Mouse (Mus musculus): ENCODE results near the gene Zp2. TPM values are rescaled to one million over a fixed set of nuclear protein-coding genes. Genes with fewer than 3 reads are reported as not detected.
A peak's percentile ranks its signal among the peaks of the same experiment; 100 is the strongest.

Zp2 gene
- polyA plus RNA-seq, 1 experiment, result not detected

DNA sequence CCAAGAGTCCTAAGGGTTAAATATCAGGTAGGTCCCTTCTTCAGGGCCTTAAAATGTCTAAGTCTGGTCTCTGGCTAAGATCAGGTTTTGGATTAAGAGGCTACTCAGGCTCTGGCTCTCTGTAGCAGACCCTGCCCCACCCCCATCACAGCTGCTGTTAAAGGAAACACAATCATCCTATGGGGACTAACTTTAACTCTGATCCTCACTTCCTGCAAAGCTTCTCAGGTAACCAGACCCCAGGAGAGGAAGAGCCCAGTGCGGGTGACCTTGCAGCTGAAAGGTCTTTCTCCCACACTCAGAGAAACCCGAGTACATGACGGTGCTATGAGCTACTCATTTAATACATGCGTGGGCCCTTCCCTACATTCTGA is 17.4 kb downstream of the Zp2 start:
- peak; percentile 2 for DNase-seq (ENCODE audit: low read depth)
- no peak for TF ChIP-seq POLR2A (IDR thresholded peaks at IDR 0.05; ENCODE audit: borderline replicate concordance, extremely low read depth, insufficient read depth, insufficient read length, poor library complexity, severe bottlenecking)
- no peak for TF ChIP-seq CTCF (IDR thresholded peaks at IDR 0.05; ENCODE audit: borderline replicate concordance, extremely low read depth, insufficient read depth, insufficient read length)

DNA sequence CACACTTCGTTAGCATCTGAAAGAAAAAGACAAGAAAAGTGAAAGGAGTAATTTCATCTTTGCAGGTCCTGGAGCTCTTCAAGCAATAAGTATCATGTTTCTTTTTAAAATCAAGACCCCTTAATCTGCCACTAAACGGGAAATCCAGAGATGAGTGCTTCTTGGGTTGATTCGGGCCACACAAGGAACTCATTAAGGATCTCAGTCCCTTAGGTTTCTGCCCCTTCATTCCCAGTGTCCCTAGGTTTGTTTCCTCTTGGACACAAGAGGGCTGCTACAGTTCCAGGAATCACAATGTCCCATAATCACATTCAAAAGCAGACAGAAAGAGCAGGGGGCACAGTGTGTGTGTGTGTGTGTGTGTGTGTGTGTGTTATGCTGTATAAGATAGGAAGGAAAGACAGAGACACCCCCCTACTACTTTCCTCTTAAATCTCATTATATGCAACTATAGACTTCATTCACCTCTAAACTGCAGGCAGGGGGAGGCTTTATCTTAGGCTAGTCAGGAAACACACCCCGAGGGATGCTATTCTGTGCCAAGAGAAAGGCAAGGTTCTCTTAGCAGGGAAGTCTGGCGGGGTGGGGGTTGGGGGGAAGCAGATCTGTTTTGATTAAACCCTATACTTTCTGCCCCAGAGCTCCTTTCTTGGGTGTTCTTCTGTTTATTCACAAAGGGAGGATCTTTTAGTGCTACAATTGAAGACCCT is 18.0 kb downstream of the Zp2 start:
- DNase-seq (ENCODE audit: low read depth), result peak; percentile 35
- no peak for TF ChIP-seq POLR2A (IDR thresholded peaks at IDR 0.05; ENCODE audit: borderline replicate concordance, extremely low read depth, insufficient read depth, insufficient read length, poor library complexity, severe bottlenecking)
- no peak for TF ChIP-seq CTCF (IDR thresholded peaks at IDR 0.05; ENCODE audit: borderline replicate concordance, extremely low read depth, insufficient read depth, insufficient read length)

DNA sequence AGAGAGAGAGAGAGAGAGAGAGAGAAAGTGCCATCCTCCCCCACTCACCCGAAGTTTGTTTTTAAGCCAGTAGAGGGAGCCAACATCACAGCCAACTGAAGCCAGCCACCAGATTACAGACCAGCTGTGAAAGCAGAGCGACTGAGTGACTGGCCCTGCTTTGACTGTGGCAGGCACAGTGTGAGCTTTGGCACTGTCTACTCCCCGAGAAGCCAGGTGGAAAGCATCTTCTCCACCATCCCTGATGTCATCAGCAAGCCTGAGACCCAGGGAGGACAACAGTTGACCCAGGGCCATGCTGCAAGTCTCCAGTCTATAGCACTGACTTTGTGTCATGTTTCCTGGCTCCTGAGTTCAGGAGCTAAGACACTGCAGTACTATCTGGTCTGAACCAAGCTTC is 20.2 kb downstream of the Zp2 start:
- peak; percentile 84 for DNase-seq (ENCODE audit: low read depth)
- TF ChIP-seq POLR2A (IDR thresholded peaks at IDR 0.05; ENCODE audit: borderline replicate concordance, extremely low read depth, insufficient read depth, insufficient read length, poor library complexity, severe bottlenecking) (no peak), CTCF (IDR thresholded peaks at IDR 0.05; ENCODE audit: borderline replicate concordance, extremely low read depth, insufficient read depth, insufficient read length) (peak; percentile 89)

DNA sequence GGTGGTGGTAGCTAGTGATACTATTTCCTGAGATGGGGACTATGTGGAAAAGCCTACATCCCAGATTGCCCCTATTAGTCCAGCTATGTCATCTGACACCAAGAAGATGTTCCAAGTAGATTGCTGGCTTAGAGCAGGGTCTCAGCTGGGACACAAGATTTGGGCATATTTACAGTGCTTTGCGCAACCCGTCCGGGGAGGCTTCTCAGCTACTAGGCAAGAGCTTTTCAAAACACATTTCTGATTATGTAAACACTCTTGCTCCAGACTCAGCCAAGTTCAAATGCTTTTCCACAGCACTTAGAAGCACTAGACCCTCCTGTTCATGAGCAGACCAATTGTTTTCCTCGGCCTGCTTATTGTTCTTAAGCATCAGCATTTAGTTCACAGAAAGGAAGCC is 21.3 kb downstream of the Zp2 start:
- no peak for DNase-seq (ENCODE audit: low read depth)
- TF ChIP-seq POLR2A (IDR thresholded peaks at IDR 0.05; ENCODE audit: borderline replicate concordance, extremely low read depth, insufficient read depth, insufficient read length, poor library complexity, severe bottlenecking), result no peak
- TF ChIP-seq CTCF (IDR thresholded peaks at IDR 0.05; ENCODE audit: borderline replicate concordance, extremely low read depth, insufficient read depth, insufficient read length), result no peak

DNA sequence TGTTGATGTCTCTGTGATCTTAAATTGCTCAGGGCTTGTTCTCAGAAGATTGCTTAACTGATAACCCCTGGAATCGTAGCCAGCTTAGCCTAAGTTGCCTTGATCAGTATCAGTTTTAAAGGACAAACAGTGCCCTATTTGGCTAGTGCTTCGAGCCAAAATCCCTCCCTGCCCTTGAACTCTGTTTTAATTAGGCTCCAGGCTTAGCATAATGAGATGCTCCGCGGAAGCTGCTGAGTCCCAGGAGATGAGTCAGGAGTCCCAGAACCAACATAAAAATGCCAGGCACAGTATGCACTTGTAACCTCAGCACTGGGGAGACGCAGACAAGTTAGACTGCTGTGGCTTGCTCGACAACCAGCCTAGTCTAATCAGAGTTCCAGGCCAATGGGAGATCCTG is 27.6 kb downstream of the Zp2 start:
- TF ChIP-seq CTCF (IDR thresholded peaks at IDR 0.05; ENCODE audit: borderline replicate concordance, extremely low read depth, insufficient read depth, insufficient read length) (no peak), POLR2A (IDR thresholded peaks at IDR 0.05; ENCODE audit: borderline replicate concordance, extremely low read depth, insufficient read depth, insufficient read length, poor library complexity, severe bottlenecking) (no peak)
- DNase-seq (ENCODE audit: low read depth), result peak; percentile 54

DNA sequence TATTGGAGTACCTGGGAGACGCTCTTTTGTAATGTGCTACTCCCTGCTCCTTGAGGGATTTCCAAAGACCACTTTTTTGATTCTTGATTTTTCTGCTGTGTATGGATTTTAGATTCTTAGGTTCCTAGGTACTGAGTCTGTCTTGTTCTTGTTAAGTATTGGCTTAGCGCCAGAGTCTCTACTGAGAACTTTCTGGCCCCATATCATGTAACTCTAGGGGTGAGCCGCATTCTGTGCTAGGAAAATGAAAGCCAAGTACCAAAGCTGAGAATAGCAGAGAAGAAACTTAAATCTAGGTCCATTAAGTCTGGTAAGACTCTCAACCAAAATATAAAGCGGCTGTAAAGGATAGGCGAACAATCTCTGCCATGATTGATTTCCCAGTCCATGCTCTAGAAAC is 28.1 kb downstream of the Zp2 start:
- no peak for DNase-seq (ENCODE audit: low read depth)
- TF ChIP-seq CTCF (IDR thresholded peaks at IDR 0.05; ENCODE audit: borderline replicate concordance, extremely low read depth, insufficient read depth, insufficient read length) (no peak), POLR2A (IDR thresholded peaks at IDR 0.05; ENCODE audit: borderline replicate concordance, extremely low read depth, insufficient read depth, insufficient read length, poor library complexity, severe bottlenecking) (no peak)

DNA sequence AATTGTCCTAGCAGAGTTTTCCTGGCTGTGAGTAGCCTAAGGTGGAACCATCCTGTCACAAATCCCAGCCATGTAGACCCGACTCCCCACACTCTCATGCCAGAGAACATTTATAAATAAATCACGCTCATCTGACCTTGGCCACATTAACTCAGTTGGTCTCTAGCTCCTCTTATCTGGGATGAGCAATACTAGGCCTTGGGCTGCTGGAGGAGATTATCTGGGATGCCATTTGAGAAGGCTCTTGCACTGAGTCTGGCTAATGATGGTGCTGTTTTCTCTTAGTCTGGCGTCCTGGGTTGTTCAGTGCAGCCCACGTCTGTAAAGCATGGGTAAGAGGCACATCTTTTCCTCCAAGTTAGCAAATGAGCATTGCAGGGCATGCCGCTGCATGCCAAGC is 35.4 kb downstream of the Zp2 start:
- TF ChIP-seq POLR2A (IDR thresholded peaks at IDR 0.05; ENCODE audit: borderline replicate concordance, extremely low read depth, insufficient read depth, insufficient read length, poor library complexity, severe bottlenecking) (no peak), CTCF (IDR thresholded peaks at IDR 0.05; ENCODE audit: borderline replicate concordance, extremely low read depth, insufficient read depth, insufficient read length) (no peak)
- DNase-seq (ENCODE audit: low read depth), result no peak

DNA sequence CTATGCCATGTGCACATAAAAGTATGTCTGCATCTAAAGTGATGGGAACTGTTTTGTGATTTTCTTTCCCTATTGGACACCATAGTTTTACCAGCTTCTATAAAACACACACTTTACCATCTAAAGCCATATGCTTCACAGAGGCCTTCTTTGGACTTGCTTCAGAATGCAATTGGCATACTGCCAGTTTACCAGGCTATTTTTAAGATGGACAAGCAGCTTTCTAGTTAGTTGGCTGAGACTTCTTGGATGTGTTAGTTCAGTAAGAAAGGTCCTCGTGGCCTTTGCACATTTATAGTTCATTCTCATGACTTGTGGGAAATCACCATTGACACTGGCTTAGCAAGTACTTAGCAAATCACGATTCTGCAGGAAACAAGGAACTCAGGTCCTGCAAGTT is 38.7 kb downstream of the Zp2 start:
- peak; percentile 52 for DNase-seq (ENCODE audit: low read depth)
- TF ChIP-seq CTCF (IDR thresholded peaks at IDR 0.05; ENCODE audit: borderline replicate concordance, extremely low read depth, insufficient read depth, insufficient read length) (no peak), POLR2A (IDR thresholded peaks at IDR 0.05; ENCODE audit: borderline replicate concordance, extremely low read depth, insufficient read depth, insufficient read length, poor library complexity, severe bottlenecking) (no peak)

DNA sequence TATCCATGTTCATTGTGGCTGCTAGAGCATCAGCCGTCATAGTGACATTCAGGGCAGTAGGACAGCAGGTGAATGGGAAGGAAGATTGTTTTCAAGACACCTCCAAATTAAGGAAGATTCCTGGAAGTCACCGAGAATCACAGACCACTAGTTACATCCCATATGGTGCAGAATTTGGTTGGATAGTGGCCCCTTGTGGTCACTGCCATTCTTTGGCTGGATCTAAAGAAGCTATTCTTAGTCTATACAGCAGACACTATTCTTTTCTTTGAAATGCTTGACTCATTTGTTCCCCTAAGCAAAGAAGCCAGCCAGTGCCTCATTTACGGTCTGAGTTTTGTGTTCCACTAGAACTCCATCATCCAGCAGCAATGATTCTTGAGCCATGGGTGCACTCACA is 40.1 kb downstream of the Zp2 start:
- TF ChIP-seq CTCF (IDR thresholded peaks at IDR 0.05; ENCODE audit: borderline replicate concordance, extremely low read depth, insufficient read depth, insufficient read length) (peak; percentile 18; the same call in 1 of the 2 replicates), POLR2A (IDR thresholded peaks at IDR 0.05; ENCODE audit: borderline replicate concordance, extremely low read depth, insufficient read depth, insufficient read length, poor library complexity, severe bottlenecking) (no peak)
- DNase-seq (ENCODE audit: low read depth), result peak; percentile 32

DNA sequence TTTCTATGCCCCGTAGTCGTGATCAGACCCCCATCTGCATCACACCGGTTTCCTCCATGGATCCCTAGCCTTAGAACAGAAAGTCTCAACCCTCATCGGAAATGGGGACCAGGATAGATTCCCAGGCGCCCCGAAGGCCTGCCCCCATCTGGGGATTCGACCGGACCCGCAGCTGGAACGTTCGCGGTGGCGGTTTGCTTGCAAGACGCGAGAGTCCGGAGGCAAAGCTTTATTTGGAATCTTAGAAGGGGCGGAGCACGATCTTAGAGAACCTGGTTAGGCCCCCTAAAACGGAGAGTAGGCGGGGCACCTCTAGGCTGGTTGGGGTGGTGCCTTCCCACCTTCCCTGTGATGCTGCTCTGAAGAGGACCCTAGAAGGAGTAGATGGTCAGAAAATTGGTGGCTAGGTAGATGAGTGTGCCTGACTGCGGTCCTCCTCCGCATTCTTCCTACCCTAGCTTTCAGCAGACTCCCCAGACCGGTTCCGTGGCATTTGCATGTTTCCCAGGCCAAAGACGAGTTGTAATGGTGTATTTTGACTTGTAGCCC is 42.0 kb downstream of the Zp2 start:
- peak; percentile 8 for DNase-seq (ENCODE audit: low read depth)
- TF ChIP-seq CTCF (IDR thresholded peaks at IDR 0.05; ENCODE audit: borderline replicate concordance, extremely low read depth, insufficient read depth, insufficient read length) (no peak), POLR2A (IDR thresholded peaks at IDR 0.05; ENCODE audit: borderline replicate concordance, extremely low read depth, insufficient read depth, insufficient read length, poor library complexity, severe bottlenecking) (no peak)

DNA sequence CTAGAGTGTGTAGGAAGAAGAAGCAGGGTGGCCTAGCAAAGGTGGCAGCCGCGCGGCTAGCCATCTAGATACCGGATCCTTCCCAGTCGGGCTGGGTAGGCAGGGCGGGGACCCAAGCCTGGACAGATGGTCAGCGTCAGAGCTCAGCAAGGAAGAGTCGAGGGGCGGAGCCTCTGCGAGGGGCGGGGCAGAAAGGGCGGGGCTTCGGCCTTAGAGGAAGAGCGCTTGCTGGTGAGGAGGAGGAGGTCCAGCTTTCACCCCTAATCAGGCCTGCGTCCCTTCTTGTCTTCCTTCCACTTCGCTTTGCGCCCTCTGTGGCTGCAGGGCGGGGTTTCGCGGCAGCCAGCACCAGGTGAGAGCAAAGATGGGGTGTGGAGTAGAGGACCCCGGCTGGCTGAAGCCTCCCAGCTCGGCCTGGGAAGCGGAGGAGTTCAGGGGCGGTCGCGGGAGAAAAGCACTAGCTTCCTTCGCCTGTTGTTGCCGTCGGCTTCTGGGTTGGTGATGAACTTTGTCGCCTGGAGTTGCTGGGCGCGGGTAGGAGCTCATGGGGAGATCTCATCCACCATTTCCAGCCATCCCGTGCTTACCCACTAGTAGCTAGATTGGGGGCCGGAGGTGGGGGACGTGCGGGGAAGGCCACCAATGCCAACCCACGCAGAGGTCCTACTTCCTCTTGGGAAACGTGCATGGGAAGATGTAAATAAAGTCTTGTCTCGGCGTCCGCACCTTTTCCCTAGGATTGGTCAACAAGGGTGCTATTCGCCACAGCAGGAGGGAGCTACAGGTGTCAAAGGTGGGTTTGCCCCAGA is 42.7 kb downstream of the Zp2 start, which contains the start of gene Tmem159:
TSS of gene Tmem159 (plus strand) at position 190 of the 809 bp plus-strand sequence.
- TF ChIP-seq CTCF (IDR thresholded peaks at IDR 0.05; ENCODE audit: borderline replicate concordance, extremely low read depth, insufficient read depth, insufficient read length) (no peak), POLR2A (IDR thresholded peaks at IDR 0.05; ENCODE audit: borderline replicate concordance, extremely low read depth, insufficient read depth, insufficient read length, poor library complexity, severe bottlenecking) (peak; percentile 10; the same call in 1 of the 2 replicates)
- DNase-seq (ENCODE audit: low read depth), result peak; percentile 84

All from brain, embryonic 14.5 days (tissue).